ENCODE assay signal across 9 mouse cellular contexts in the genomic region with DNA sequence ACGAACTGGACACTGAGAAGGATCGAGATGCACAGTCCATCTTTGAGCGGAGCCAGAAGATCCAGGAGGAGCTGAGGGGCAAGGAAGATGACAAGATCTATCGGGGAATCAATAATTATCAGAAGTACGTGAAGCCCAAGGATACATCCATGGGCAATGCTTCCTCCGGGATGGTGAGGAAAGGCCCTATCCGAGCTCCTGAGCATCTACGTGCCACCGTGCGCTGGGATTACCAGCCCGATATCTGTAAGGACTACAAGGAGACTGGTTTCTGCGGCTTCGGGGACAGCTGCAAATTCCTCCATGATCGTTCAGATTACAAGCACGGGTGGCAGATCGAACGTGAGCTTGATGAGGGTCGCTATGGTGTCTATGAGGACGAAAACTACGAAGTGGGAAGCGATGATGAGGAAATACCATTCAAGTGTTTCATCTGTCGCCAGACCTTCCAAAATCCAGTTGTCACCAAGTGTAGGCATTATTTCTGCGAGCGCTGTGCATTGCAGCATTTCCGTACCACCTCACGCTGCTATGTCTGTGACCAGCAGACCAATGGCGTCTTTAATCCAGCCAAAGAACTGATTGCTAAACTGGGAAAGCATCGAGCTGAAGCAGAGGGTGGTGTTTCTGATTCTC. TPM values are rescaled to one million over a fixed set of nuclear protein-coding genes. Genes with fewer than 3 reads are reported as not detected.
DNase-seq lines count a peak whose midpoint lies in the region; ATAC-seq lines count a peak whose summit lies in the region.
"Had no signal": no experiment of that assay in that cellular context is flagged by ENCODE, and none has a peak within 500 bp of the region (broad histone marks: within the 10 kb centered on the region; RNA-seq: fewer than 3 reads in every experiment).

No protein-coding gene starts in this region.

- no peaks in the 10 kb centered on the region for H3K9me3 ChIP-seq in neural tube, embryonic 11.5 days (ENCODE audit: control insufficient read depth, low read length)
- H3K9me3 ChIP-seq in embryonic facial prominence, embryonic 13.5 days: no peaks in the 10 kb centered on the region
- no peaks in the 10 kb centered on the region for H3K9me3 ChIP-seq in intestine, embryonic 14.5 days (ENCODE audit: control insufficient read depth, low read length)
- H3K9me3 ChIP-seq in stomach, embryonic 15.5 days: no peaks in the 10 kb centered on the region

- H3K9ac ChIP-seq in neural tube, embryonic 11.5 days (ENCODE audit: low read length): peak overlapping the region; percentile 27
- H3K9ac ChIP-seq in embryonic facial prominence, embryonic 13.5 days: peak overlapping the region; percentile 72
- H3K9ac ChIP-seq in intestine, embryonic 14.5 days (ENCODE audit: low read length): peak overlapping the region; percentile 43
- no peak overlapping the region for H3K9ac ChIP-seq in stomach, embryonic 15.5 days

- no peaks in the 10 kb centered on the region for H3K36me3 ChIP-seq in neural tube, embryonic 11.5 days (ENCODE audit: control insufficient read depth, insufficient read depth, low read length)
- no peaks in the 10 kb centered on the region for H3K36me3 ChIP-seq in embryonic facial prominence, embryonic 13.5 days
- H3K36me3 ChIP-seq in intestine, embryonic 14.5 days (ENCODE audit: control insufficient read depth, insufficient read depth, low read length): no peaks in the 10 kb centered on the region
- H3K36me3 ChIP-seq in stomach, embryonic 15.5 days: no peaks in the 10 kb centered on the region

- H3K4me1 ChIP-seq in neural tube, embryonic 11.5 days (ENCODE audit: control insufficient read depth, insufficient read depth, low read length): no peaks in the 10 kb centered on the region
- peaks cover 7% of the 10 kb centered on the region; the same call in 1 of the 2 replicates for H3K4me1 ChIP-seq in embryonic facial prominence, embryonic 13.5 days
- H3K4me1 ChIP-seq in intestine, embryonic 14.5 days (replicated peaks; ENCODE audit: control insufficient read depth, insufficient read depth, low read length): no peaks in the 10 kb centered on the region
- H3K4me1 ChIP-seq in stomach, embryonic 15.5 days: no peaks in the 10 kb centered on the region

- no peaks in the 10 kb centered on the region for H3K27me3 ChIP-seq in neural tube, embryonic 11.5 days (ENCODE audit: control insufficient read depth, insufficient read depth, low read length)
- H3K27me3 ChIP-seq in embryonic facial prominence, embryonic 13.5 days: no peaks in the 10 kb centered on the region
- no peaks in the 10 kb centered on the region for H3K27me3 ChIP-seq in intestine, embryonic 14.5 days (replicated peaks; ENCODE audit: control insufficient read depth, insufficient read depth, low read length)
- no peaks in the 10 kb centered on the region for H3K27me3 ChIP-seq in stomach, embryonic 15.5 days (replicated peaks)

- no peak for ATAC-seq in neural tube, embryonic 11.5 days (ENCODE audit: insufficient read depth, low FRiP score, low TSS enrichment)
- no peak for ATAC-seq in embryonic facial prominence, embryonic 13.5 days (ENCODE audit: insufficient number of reproducible peaks, insufficient read depth, low FRiP score, low TSS enrichment, low read depth)
- no peak for ATAC-seq in intestine, embryonic 14.5 days (replicated peaks; ENCODE audit: low FRiP score, low TSS enrichment, low read depth)
- ATAC-seq in megakaryocyte, adult 5-6 weeks (ENCODE audit: poor library complexity, severe bottlenecking): peak; percentile 63
- no peak for ATAC-seq in stomach, embryonic 15.5 days (ENCODE audit: insufficient read depth, low FRiP score, low read depth)

- peak overlapping the region; percentile 53 for H3K4me2 ChIP-seq in neural tube, embryonic 11.5 days (ENCODE audit: low read depth)
- peak overlapping the region; percentile 62 for H3K4me2 ChIP-seq in embryonic facial prominence, embryonic 13.5 days
- H3K4me2 ChIP-seq in intestine, embryonic 14.5 days (ENCODE audit: low read length): peak overlapping the region; percentile 54
- peak overlapping the region; percentile 61 for H3K4me2 ChIP-seq in stomach, embryonic 15.5 days

- peak; percentile 11 to 55 for DNase-seq in adrenal gland, adult (ENCODE audit: inconsistent age in 2 of 2, low spot score in 1 of 2)
- DNase-seq in adrenal gland, postnatal 36 days: no peak
- DNase-seq in neural tube, embryonic 11.5 days (ENCODE audit: low spot score): peak; percentile 39
- DNase-seq in neural tube, embryonic 10.5 days (ENCODE audit: extremely low spot score, low spot score): no peak
- no peak for DNase-seq in intestine, embryonic 14.5 days (ENCODE audit: low spot score)

- H3K27ac ChIP-seq in neural tube, embryonic 11.5 days (ENCODE audit: low read depth, low read length): no peak overlapping the region
- no peak overlapping the region for H3K27ac ChIP-seq in embryonic facial prominence, embryonic 13.5 days
- no peak overlapping the region for H3K27ac ChIP-seq in intestine, embryonic 14.5 days (ENCODE audit: low read depth)
- no peak overlapping the region for H3K27ac ChIP-seq in stomach, embryonic 15.5 days

- whole genome bisulfite sequencing in neural tube, embryonic 11.5 days: 39% methylated on average over 28 of the region's 28 CpGs
- WGBS in embryonic facial prominence, embryonic 13.5 days: 33% methylated on average over 28 of the region's 28 CpGs
- 22% methylated on average over 28 of the region's 28 CpGs for WGBS in intestine, embryonic 14.5 days
- WGBS in stomach, embryonic 15.5 days: 28% methylated on average over 28 of the region's 28 CpGs

- peak overlapping the region; percentile 53 for H3K4me3 ChIP-seq in neural tube, embryonic 11.5 days (ENCODE audit: low read depth, low read length)
- peak overlapping the region; percentile 55 for H3K4me3 ChIP-seq in embryonic facial prominence, embryonic 13.5 days
- peak overlapping the region; percentile 51 for H3K4me3 ChIP-seq in intestine, embryonic 14.5 days (ENCODE audit: low read depth, low read length)
- H3K4me3 ChIP-seq in stomach, embryonic 15.5 days (replicated peaks): peak overlapping the region; percentile 52

RNA-seq across cellular contexts. Expression of a gene that starts 0.8 kb away (rescaled TPM):
- 1 to 10 TPM; 4.2 to 4.8 TPM for total RNA-seq in adrenal gland, postnatal 36 days (2021)
- 11.5 and 13.3 TPM in 2 replicates for polyA plus RNA-seq in neural tube, embryonic 11.5 days (2014; fragmentation: Nextera tagmentation; extraction: Ambion mirVana)
- 12.4 and 14.1 TPM in 2 replicates for polyA plus RNA-seq in embryonic facial prominence, embryonic 13.5 days (2015; fragmentation: Nextera tagmentation; extraction: Ambion mirVana)
- 10.0 and 10.4 TPM in 2 replicates for polyA plus RNA-seq in intestine, embryonic 14.5 days (2014; fragmentation: Nextera tagmentation; extraction: Ambion mirVana)
- 6.4 and 6.5 TPM in 2 replicates for total RNA-seq in megakaryocyte, adult 5-6 weeks (2015)
- 2.8 and 4.5 TPM in 2 replicates for total RNA-seq in megakaryocyte, adult 5-6 weeks (2017)
- polyA plus RNA-seq in stomach, embryonic 15.5 days (2015; fragmentation: Nextera tagmentation; extraction: Ambion mirVana): 10.2 TPM in 2 replicates

RNA-seq across cellular contexts. Expression of a gene that starts 0.9 kb away (rescaled TPM):
- total RNA-seq in adrenal gland, postnatal 36 days (2021): 100 to 1,000 TPM; 458 to 480 TPM
- 440 and 446 TPM in 2 replicates for polyA plus RNA-seq in neural tube, embryonic 11.5 days (2014; fragmentation: Nextera tagmentation; extraction: Ambion mirVana)
- polyA plus RNA-seq in embryonic facial prominence, embryonic 13.5 days (2015; fragmentation: Nextera tagmentation; extraction: Ambion mirVana): 454 and 456 TPM in 2 replicates
- 412 and 460 TPM in 2 replicates for polyA plus RNA-seq in intestine, embryonic 14.5 days (2014; fragmentation: Nextera tagmentation; extraction: Ambion mirVana)
- total RNA-seq in megakaryocyte, adult 5-6 weeks (2015): 203 and 221 TPM in 2 replicates
- 123 and 131 TPM in 2 replicates for total RNA-seq in megakaryocyte, adult 5-6 weeks (2017)
- 383 and 411 TPM in 2 replicates for polyA plus RNA-seq in stomach, embryonic 15.5 days (2015; fragmentation: Nextera tagmentation; extraction: Ambion mirVana)

RNA-seq across cellular contexts. Expression of a gene that starts 19.0 kb away (rescaled TPM):
- not detected for total RNA-seq in adrenal gland, postnatal 36 days (2021)
- polyA plus RNA-seq in neural tube, embryonic 11.5 days (2014; fragmentation: Nextera tagmentation; extraction: Ambion mirVana): not detected in 2 replicates
- polyA plus RNA-seq in embryonic facial prominence, embryonic 13.5 days (2015; fragmentation: Nextera tagmentation; extraction: Ambion mirVana): not detected in 2 replicates
- not detected in 2 replicates for polyA plus RNA-seq in intestine, embryonic 14.5 days (2014; fragmentation: Nextera tagmentation; extraction: Ambion mirVana)
- total RNA-seq in megakaryocyte, adult 5-6 weeks (2015): not detected in 2 replicates
- not detected in 2 replicates for total RNA-seq in megakaryocyte, adult 5-6 weeks (2017)
- polyA plus RNA-seq in stomach, embryonic 15.5 days (2015; fragmentation: Nextera tagmentation; extraction: Ambion mirVana): not detected in 2 replicates
- polyA plus RNA-seq: gonadal fat pad, adult 2 months had no signal

RNA-seq across cellular contexts. Expression of a gene that starts 23.2 kb away (rescaled TPM):
- not detected for total RNA-seq in adrenal gland, postnatal 36 days (2021)
- polyA plus RNA-seq in neural tube, embryonic 11.5 days (2014; fragmentation: Nextera tagmentation; extraction: Ambion mirVana): 0.22 and 0.29 TPM in 2 replicates
- not detected in 2 replicates for polyA plus RNA-seq in embryonic facial prominence, embryonic 13.5 days (2015; fragmentation: Nextera tagmentation; extraction: Ambion mirVana)
- not detected in 2 replicates for polyA plus RNA-seq in intestine, embryonic 14.5 days (2014; fragmentation: Nextera tagmentation; extraction: Ambion mirVana)
- total RNA-seq in megakaryocyte, adult 5-6 weeks (2015): not detected in 2 replicates
- not detected in 2 replicates for total RNA-seq in megakaryocyte, adult 5-6 weeks (2017)
- polyA plus RNA-seq in stomach, embryonic 15.5 days (2015; fragmentation: Nextera tagmentation; extraction: Ambion mirVana): 0.06 TPM in 1 of 2 replicates, not detected in the other

RNA-seq across cellular contexts. Expression of a gene that starts 30.2 kb away (rescaled TPM):
- total RNA-seq in adrenal gland, postnatal 36 days (2021): not detected
- polyA plus RNA-seq in neural tube, embryonic 11.5 days (2014; fragmentation: Nextera tagmentation; extraction: Ambion mirVana): not detected in 2 replicates
- not detected in 2 replicates for polyA plus RNA-seq in embryonic facial prominence, embryonic 13.5 days (2015; fragmentation: Nextera tagmentation; extraction: Ambion mirVana)
- not detected in 2 replicates for polyA plus RNA-seq in intestine, embryonic 14.5 days (2014; fragmentation: Nextera tagmentation; extraction: Ambion mirVana)
- not detected in 2 replicates for total RNA-seq in megakaryocyte, adult 5-6 weeks (2015)
- total RNA-seq in megakaryocyte, adult 5-6 weeks (2017): not detected in 2 replicates
- polyA plus RNA-seq in stomach, embryonic 15.5 days (2015; fragmentation: Nextera tagmentation; extraction: Ambion mirVana): not detected in 2 replicates
- polyA plus RNA-seq: gonadal fat pad, adult 2 months had no signal

Comparison
In these comparisons a context has a peak if more than half of its experiments do, and no peak if none do; other contexts are left out.
1. DNase-seq: peak in adrenal gland, adult (2 of 2) and neural tube, embryonic 11.5 days (single experiment); none in adrenal gland, postnatal 36 days (0 of 2), neural tube, embryonic 10.5 days (single experiment) and intestine, embryonic 14.5 days (single experiment).
2. Peak in every context shown above with its lines, with median percentiles within 50 percentile points of each other: H3K4me2 ChIP-seq and H3K4me3 ChIP-seq.